Mouse (Mus musculus) thymus, adult 2 months (tissue): Measurements from ENCODE around the gene Krt81.
A peak's percentile ranks its signal among the peaks of the same experiment; 100 is the strongest.

Experiments
- CTCF ChIP-seq: fragments of 200-500 bp; IDR thresholded peaks from 2 replicates; pipeline ENCODE4 v1.5.1; 2012; ENCODE audit warnings: mild to moderate bottlenecking, control low read depth, low read length, moderate library complexity, borderline replicate concordance; ENCODE audit not compliant: control insufficient read depth, poor library complexity, insufficient read depth; ENCODE audit errors: extremely low read depth
- POLR2A ChIP-seq: fragments of 200-500 bp; IDR thresholded peaks from 2 replicates; pipeline ENCODE4 v1.6.1; 2012; ENCODE audit warnings: mild to moderate bottlenecking, low read length, control low read depth, moderate library complexity; ENCODE audit not compliant: control insufficient read depth, poor library complexity, insufficient read depth; ENCODE audit errors: extremely low read depth

DNA sequence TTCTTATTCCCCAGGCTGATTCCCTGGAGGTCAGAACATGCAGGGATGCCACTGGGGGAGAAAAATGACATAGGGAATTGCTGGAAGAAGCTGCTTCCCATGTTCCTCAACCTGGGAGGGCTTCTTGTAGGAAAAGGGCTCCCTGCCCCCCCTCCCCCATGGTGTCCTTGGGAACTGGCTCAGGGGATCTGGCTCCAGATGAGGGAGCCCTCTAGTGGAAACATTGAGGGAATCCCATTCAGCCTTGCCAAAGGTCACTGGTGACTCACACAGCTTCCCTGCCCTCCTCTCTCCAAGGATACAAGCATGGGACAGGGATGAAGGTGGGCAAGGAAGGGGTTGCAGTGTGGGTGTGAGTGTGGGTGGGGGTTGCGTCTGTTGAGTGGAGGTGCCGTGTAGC lies 33.6 kb upstream of the Krt81 start:
- TF ChIP-seq CTCF, result peak; percentile 33; the same call in 1 of the 2 replicates
- TF ChIP-seq POLR2A, result no peak
